Mouse (Mus musculus): ENCODE results near the gene Kcnj9. TPM values are rescaled to one million over a fixed set of nuclear protein-coding genes. Genes with fewer than 3 reads are reported as not detected.

The Kcnj9 gene
- total RNA-seq, 2 experiments from 2014 or later, result not detected

DNA sequence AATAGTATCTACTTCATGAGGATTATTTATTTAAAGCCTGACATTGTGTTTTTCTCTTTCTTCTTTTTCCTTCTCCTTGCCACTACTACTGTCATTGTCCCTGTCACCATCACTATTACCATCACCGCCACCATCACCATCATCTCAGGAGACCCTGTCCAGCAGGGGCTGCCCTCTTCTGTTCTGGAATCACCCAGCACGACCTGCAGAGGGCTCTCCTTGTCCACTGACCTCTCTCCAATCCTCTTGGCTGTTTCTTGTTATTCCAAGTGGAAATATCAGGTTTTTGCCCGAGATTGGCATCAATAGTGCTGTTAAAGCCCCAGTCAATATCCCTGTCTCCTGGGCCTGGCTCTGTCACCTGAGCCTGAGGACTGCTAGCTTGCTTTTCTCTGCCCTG, 4.4 kb upstream of the Kcnj9 start:
- DNase-seq, result no peak

DNA sequence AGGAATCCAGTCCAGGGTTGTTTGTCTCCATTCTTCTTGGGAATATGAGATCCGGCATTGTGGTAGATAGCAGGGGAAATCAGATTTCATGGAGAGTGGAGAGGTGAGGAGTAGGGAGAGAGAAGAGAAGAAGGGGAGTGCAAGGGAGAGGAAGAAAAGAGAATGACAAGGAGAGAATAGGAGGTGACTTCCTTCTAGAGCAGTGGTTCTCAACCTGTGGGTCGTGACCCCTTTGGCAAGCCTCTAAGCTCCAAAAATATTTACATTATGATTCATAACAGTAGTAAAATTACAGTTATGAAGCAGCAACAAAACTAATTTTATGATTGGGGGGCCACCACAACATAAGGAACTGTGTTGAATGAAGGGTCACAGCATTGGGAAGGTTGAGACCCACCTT, 3.8 kb upstream of the Kcnj9 start:
- no peak for DNase-seq

DNA sequence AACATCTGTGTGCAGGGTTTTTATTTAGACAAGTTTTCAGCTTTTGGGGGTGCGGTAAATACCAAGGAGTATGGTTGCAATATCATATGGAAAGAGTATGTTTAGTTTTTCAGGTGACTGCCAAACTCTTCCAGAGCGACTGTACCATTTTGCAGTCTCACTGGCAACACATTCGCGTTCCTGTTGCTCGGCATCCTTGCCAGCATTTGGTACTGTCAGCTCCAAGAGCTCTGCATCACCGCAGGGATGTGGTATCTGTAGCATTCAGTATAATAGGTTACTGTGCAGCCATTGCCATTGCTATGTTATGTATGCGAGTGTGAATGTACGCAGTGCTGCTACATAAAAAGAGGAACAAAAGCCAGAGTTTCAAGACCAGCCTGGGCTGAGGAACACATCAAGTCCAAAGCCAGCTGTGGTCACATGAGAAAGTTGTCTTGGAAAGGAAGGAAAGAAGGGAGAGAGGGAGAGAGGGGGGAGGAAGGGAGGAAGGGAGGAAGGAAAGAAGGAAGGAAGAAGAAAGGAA, 2.4 kb upstream of the Kcnj9 start:
- no peak for DNase-seq

DNA sequence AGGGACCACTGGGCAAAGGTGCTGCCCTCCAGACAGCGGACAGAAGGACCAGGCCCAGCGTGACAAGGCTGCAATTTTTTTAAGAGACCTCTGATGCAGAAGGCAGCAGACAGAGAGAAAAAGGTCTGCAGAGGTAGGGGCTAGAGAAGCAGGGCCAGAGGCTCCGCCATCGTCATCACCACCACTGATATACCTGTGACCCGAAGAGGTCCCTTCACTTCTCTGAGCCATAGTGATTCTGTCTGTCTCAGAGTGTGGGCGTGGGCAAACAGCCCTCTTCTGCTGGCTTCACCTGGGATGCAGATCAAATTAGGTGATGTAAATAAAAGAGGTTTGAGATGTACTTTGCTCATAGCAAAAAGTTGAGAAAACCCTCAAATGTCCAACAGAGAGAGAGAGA, 498 bp upstream of the Kcnj9 start:
- no peak for DNase-seq

DNA sequence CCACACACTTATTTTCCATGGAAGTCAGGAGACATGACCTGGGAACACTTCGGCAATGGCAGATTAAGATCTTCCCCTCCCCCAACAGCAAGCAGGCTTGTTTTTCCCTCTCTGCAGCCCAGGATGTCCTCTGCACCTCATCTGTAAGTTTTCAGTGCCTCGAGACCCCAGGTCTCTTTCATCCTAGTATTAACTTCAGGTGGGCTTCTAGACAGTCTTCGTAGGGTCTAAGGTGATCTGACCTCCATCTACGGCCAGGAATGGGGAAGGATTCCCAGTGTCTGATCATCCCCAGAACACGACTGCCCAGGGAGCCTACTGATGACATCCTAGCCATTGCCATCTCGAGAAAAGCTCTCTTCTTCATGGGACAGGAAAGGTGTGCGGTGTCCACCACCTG, 657 bp downstream of the Kcnj9 start:
- DNase-seq, result no peak

DNA sequence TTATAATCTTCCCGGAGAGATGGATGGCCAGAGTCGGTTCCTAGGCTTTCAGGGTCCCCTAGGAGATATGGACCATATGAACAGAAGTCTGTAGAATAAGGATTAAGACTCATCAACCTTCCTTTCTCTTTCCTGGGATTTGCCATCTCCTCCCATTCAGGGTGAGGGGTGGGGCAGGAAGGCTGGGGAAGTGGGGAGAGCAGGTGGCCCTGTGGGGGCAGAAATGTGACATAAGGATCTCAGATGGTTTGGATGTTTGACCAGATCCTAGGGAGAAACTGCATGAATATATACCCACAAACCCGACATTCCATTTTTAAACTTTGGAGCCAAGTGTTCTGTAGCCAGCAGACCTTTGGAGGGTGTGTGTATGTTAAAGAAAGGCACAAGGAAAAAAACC, 1.1 kb downstream of the Kcnj9 start:
- no peak for DNase-seq

DNA sequence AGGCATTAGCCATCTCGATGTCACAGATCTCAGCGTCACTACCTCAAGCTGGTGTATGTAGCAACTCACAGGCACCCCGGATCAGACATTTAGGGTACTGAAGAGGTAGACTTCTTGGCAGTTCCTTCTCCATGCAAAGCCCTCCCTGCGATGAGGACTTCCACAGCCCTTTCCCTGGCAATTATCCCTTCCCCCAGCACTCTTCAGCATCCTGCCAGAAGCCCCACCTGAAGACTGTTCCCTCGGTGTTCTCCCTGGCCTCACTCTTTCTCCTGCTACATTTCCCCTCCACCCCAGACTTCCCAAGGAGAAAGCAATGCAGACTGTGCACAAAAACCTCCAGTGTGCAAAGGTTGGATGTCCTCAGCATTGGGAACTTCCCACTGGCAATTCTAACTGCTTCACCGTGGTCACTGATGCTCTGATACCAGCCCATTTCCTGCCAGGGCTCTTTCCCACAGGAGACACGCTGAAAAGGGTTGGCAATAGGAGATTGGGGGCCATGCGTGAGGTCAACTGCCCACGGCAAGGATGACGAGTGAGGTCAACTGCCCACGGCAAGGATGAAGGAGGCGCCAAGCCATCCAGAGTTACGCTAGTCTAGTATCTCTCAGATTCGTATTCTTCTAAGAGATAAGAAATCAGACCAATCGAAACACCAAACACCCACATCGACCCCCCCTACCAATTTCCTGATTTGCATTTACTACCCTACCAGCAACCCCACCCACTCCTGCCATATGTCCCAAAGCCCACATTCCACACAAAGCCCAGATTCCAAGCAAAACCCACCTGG, 1.7 kb downstream of the Kcnj9 start:
- no peak for DNase-seq

DNA sequence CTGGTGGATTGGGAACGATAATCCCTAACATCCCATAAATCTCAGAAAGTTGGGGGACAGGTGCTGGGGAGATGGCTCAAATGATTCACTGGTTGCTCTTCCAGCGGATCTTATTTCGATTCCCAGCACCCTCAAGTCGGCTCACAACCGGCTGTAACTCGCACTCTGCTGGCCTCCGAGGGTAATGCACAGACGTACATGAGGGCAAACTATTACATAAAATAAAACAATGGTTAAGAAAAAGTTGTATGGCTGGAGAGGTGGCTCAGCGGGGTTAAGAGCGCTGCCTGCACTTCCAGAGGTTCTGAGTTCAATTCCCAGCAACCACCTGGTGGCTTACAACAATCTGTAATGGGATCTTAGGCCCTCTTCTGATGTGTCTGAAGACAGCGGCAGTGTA, 2.4 kb downstream of the Kcnj9 start:
- no peak for DNase-seq

DNA sequence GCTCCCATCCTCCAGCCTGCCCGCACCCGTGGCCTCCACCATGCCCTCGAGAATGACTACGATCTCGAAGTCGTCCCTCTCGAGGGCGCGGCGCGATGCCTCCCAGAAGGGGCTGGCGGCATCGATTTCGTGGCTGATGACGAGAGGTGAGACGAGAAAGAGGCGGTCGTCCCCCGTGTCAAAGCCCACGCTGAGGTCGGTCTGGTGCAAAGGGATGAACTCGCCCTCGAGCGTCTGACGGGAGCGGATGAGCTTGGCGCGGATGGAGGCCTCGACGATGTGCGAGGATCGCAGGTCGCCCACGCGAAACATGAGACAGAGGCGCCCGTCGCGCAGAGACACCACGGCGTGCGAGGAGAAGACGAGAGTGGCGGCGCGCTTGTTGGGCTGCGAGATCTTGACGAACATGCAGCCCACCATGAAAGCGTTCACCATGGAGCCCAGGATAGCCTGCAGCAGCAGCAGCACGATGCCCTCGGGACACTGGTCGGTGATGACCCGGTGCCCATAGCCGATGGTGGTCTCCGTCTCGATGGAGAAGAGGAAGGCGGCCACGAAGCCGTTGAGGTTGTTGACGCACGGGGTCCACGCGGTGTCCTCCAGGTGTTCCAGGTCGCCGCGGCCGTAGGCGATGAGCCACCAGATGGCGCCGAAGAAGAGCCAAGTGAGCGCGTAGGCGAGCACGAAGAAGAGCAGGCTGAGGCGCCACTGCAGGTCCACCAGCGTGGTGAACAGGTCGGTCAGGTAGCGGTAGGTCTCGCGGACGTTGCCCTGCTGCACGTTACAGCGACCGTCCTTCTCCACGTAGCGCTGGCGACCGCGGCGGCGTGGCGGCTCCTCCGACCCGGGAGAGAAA, 3.2 kb downstream of the Kcnj9 start:
- DNase-seq, result peak; percentile 51

DNA sequence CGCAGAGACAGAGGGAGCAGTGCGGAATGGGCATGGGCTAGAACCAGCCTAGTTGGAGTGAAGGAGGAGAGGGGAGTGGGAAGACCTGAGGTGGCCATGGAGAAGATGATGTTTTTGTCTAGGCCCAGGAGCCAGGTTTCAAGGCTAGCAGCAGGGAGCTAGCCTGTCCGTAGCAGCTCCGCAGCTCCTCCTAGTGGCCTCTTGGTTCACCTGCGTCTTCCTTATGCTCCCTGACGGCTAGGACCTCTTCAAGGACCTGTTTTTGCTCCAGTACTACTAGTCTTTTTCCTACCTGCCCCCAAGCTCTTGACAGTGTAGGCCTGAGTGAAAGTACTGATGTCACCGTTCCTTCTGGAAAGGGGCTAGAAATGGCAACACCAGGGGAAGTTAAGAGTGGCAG, 4.4 kb downstream of the Kcnj9 start:
- DNase-seq, result no peak

DNA sequence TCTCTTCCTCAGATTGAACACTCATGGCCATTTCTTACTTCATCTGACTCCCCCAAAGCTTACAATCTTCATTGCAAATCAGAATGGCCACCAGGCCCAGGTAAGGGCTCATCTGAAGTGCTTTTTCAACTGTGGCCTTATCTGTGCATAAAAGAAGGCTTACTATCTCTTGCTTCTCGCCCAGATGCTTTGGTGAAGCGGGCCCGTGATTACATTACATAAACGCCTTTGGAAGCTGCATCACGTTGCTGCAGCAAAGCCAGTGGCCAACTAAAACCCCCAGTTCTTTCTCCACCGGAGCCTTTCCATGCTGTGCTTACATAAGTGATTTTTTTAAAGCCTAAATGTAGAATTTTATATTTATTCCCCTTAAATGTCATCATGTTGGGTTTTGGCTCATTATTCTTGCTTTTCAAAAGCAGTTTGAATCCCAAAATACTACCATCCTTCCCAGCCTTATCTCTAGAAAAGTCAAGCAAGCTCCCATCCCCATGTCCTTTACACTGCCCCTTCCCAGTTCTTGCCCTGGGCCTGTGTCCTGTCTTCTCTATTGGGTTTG, 5.2 kb downstream of the Kcnj9 start:
- peak; percentile 3 for DNase-seq

DNA sequence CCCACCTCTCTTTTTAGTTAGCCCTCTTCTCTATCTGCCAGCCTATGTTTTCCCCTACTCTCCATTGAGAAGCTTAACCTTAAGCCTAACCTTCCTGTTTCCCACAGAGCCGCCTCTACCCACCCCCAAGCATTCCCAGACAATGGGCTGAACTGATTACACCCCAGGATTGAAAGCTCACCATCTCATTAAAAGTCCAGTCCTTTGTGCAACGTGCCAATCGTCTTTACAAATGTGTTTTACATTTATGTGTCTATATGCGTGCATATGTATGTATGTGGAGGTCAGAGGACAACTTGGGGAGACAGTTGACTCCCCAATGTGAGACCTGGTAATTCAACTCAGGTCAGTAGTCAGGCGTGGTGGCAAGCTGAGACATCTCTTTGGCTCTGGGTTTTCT, 5.8 kb downstream of the Kcnj9 start:
- DNase-seq, result no peak

DNA sequence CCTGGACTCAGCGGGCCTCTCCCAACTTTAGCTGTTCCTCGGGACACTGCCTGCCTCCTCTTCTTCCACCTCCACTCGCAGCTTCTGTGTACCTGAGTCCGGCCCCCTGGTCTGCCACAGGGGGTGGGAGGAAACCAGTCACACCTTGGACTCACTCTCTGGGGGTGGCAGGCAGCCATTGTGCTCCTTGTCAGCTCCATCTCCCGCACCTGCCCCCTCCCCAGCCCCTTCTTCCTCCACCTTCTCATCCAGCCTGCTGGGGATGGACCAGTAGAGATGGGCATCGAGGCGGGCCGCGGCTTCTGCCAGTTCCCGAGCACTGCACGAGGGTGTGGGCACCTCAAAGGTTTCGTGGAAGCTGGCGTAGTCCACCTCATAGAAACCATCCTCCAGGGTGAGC, 6.4 kb downstream of the Kcnj9 start:
- no peak for DNase-seq

DNA sequence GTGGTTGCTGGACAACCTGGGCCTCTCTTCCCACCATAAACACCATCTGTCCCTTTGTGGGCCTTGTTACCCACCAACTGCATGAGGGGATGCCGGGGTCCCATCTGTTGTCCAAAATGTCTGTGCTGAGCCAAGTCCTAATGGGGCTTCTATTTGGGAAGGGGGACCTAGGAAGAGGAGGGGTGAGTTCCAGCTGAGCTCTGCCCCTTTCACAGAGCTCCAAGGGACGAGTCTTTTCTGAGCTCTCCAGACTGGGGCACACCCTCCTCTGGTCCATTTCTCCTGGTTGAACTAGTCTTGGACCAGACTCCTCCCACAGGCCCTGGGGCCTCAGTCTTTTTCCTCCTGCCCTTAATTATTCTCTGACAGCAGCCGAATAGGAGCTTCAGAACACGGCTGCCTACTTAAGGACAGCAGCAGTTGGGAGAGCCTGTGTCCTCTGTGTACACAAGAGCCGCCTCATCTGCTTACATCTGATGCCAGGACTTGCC, 9.2 kb downstream of the Kcnj9 start:
- peak; percentile 4 for DNase-seq

DNA sequence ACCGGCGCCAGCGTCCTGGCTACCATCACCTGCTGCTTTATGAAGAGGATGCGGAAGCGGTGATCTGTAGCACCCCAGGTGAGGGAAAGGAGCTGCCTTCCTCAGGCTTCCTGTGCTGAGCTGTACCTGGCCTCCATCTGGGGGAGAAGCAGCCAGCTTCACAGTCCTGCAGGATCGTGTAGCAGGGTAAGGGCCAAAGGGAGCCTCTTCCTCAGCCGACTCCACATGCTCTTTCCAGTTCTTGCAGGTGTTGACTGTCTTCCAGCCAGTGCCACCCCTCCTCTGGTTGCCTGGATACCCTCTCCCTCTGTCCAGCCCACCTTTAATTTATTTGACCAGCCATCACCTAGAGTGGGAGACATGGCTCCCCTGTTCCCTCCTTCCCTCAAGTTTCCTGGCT, 9.8 kb downstream of the Kcnj9 start:
- peak; percentile 7 for DNase-seq

DNA sequence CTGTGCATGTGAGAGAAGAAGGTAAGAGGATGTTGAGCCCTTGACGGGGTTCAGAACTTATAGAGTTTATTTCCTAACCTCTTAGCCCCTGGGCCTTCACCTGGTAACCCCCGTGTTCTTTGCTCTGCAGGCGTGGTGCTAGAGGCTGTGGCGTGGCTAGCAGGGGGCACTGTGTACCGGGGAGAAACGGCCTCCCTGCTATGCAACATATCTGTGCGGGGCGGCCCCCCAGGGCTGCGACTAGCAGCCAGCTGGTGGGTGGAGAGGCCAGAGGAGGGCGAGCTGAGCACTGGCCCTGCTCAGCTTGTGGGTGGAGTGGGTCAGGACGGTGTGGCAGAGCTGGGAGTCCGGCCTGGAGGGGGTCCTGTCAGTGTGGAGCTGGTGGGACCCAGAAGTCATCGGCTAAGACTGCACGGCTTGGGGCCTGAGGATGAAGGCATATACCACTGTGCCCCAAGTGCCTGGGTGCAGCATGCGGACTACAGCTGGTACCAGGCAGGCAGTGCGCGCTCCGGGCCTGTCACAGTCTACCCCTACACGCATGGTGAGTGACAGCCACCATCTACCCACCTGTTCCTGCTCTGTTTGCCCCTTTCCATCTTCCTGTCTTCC, 10.6 kb downstream of the Kcnj9 start:
- DNase-seq, result peak; percentile 3

DNA sequence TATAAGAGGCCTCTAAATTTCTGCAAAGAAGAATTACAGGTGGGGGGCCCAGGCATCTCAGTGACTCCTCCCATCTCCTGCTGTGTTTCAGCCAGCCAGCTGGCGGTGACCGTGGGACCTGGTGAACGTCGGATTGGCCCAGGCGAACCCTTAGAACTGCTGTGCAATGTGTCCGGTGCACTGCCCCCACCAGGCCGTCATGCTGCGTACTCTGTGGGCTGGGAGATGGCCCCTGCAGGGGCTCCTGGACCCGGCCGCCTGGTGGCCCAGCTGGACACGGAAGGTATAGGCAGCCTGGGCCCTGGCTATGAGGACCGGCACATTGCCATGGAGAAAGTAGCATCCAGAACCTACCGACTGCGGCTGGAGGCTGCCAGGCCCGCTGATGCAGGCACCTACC, 11.2 kb downstream of the Kcnj9 start:
- DNase-seq, result no peak

DNA sequence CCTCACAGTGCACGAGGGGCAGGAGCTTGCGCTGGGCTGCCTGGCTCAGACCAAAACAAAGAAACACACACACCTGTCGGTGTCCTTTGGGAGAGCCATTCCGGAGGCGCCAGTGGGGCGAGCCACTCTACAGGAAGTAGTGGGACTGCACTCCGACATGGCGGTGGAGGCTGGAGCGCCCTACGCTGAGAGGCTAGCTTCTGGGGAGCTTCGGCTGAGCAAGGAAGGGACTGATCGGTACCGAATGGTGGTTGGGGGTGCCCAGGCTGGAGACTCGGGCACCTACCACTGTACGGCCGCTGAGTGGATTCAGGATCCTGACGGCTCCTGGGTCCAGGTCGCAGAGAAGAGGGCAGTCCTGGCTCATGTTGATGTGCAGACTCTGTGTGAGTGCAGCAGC, 11.7 kb downstream of the Kcnj9 start:
- no peak for DNase-seq

DNA sequence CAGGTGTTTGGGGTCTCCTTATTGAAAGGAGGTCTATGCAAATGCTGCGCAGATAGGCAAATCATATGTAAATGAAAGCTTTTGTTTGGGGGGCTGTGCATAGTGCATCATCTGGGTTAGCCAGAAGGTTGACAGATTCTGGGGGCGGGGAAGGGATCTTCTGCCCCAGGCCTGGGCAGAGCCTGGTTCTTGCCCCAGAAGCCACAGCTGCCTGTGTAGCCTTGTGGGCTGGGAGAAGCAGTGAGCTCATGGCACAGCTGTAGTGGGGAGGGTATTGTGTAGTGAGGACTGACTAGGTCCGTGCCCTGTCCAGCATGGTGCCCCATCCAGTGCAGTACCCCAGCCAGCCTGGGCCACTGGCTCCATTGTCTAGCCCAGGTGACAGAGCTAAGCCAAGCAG, 14.2 kb downstream of the Kcnj9 start:
- no peak for DNase-seq

DNA sequence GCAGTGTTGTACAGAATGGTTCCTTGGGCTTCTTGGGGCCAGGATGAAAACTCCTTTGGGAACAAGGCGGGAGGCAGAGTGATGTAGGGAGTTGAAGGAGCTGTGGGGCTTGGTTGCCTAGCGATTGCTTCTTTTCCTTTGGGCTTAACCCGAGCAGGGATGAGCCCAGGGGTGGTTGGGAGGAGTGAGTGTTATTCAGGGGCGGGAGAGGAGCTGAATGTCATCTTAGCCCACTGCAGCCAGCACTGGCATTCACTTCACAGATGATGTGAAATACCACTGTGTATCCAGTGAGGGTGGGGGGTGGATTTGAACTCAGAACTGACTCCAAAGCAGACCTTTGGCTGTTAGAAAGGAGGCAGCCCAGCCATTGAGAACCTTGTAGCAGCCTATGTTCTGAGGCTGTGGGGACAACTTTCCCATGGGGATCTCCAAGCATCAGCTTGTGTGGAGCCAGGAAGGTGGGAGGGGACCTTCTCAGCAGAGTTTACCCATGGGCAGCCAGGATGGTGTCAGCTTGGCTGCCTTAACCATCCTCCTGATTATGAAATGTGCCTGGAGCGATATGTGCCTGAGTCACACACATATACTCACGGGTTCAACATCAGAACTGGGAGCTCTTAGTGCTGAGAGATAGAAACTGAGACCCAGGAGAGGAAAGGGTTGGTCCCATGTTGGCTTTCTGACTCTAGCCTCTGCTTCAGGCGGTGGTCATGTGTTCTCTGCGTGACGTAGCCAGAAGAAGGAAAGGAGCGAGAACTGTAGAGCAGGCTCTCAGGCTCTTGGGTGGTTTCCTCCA, 15.3 kb downstream of the Kcnj9 start:
- DNase-seq, result no peak

DNA sequence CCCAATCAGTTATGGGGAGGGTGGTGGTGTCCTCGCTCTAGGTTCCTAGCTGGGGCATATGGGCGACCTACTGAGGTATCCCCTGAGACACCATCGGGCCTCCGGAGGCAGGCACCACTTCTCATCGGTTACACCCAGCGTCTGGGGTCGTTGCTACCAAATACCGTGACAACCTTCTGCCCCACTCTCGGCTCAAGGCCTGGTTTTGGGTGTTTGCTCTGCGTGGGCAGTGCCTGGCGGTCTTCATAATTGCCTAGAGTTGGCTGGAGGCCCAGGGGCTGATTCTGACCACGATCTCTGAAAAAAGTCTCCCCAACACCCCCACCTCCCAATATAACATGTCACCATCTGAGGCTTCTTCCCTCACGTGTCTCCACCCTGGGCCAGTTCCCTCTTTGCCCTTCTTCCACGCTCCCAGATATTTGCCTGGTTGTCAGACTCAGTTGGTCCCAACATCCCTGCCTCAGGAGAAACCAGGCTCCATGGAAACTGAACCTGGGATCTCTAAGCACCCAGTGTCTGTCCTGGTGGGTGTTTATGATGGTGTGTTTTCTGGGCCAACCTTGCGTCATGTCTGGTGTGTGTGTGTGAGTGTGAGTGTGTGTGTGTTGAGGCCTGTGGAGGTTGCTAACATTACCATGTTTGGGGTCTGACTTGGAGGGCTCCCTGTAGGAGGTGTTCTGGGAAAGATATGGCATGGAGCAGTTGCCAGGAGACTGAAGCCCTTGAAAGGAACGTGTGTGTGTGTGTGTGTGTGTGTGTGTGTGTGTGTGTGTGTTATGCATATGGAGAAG, 16.2 kb downstream of the Kcnj9 start:
- DNase-seq, result no peak
